Mouse (Mus musculus): Measurements from ENCODE around the gene Kcmf1. TPM values are rescaled to one million over a fixed set of nuclear protein-coding genes. Genes with fewer than 3 reads are reported as not detected.

Kcmf1 gene
- polyA plus RNA-seq, 1 experiment from 2014 or later, result 38.1 TPM

DNA sequence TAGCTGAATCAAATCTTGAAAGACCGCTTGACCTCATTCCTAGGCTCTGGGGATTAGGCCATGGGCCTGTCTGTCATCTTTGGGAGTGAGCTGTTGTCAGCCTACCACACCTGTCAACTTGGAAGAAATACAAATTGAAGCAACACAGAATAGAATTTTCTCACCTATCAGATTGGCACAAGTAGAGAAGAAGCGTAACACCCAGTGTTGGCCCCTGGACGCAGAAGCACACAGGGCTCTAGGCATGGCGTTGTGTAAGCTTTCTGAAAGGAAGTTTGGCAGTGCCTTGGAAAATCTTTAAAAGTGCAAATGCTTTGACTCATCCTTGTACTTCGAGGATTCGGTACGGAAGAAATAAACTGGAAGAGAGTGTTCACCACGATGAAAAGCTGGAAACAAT lies 107.1 kb downstream of the Kcmf1 start:
- H3K4me3 ChIP-seq, result no peak overlapping the region
- peaks cover 18% of the 10 kb centered on the region for H3K4me1 ChIP-seq
- WGBS, result 95% methylated on average over 8 of the region's 8 CpGs
- no peaks in the 10 kb centered on the region for H3K36me3 ChIP-seq (replicated peaks)
- H3K27ac ChIP-seq, result no peak overlapping the region
- no peak for ATAC-seq (replicated peaks)
- H3K27me3 ChIP-seq (replicated peaks), result peaks cover 24% of the 10 kb centered on the region
- H3K4me2 ChIP-seq, result no peak overlapping the region
- H3K9me3 ChIP-seq, result no peaks in the 10 kb centered on the region
- no peak overlapping the region for H3K9ac ChIP-seq

Other genes with a start within 250 kb of the Kcmf1 start
- gene Tcf7l1, start 110.7 kb downstream of the Kcmf1 start, polyA plus RNA-seq (2015; fragmentation: Nextera tagmentation; extraction: Ambion mirVana), result 6.1 and 7.2 TPM in 2 replicates
- 4,117 and 4,750 TPM in 2 replicates for gene Tmsb10, start 58.8 kb upstream of the Kcmf1 start, polyA plus RNA-seq (2015; fragmentation: Nextera tagmentation; extraction: Ambion mirVana)